Mouse (Mus musculus): ENCODE results near the gene Ephb4.

Ephb4 gene

GRCm38 (mm10) chr5:137334317-137334716, 15.6 kb upstream of the Ephb4 start:
- no peak for DNase-seq (ENCODE audit: low read depth, low spot score)

- DNase-seq (ENCODE audit: low read depth, low spot score) = no peak
Measured at GRCm38 (mm10) chr5:137335066-137335465, 14.8 kb upstream of the Ephb4 start.

DNA sequence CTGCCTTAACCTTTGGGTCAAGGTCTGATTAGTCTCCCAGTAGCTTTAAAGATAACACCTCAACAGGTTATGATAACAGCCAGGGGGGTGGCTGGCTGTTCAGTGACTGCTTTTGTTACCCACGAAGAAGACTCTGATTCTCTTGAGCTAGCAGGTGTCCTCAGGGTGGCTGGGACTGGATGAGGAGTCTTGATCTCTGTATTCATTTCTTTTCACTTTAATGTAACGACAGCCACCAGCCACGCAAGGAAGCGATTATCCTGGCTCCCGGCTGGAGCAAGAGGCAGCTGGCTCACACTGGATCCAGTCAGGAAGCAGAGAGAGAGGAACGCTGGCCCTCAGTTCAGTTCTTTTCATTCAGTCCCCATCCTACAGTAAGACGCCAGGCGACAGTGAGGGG, 12.7 kb upstream of the Ephb4 start:
- no peak for DNase-seq (ENCODE audit: low read depth, low spot score)

DNA sequence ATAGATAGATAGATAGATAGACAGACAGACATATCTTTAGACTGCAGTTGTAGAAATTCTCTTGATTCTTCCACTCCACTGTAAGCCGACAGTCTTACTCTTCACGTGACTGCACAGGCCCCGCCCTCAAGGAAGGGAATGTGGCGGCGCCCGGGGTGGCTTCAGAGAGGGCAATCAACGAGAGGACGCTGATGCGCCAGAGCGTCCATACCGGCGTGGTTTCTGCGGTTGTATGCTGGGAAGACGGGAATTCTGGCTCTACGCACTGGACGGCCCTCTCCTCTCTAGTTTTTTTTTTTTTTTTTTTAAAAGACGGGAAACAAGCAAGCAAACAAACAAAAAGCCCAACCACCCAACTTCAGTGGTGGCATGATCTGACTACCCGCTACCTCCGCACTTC, 11.7 kb upstream of the Ephb4 start:
- DNase-seq (ENCODE audit: low read depth, low spot score) = peak; percentile 43

GRCm38 (mm10) chr5:137338663-137339289, 11.1 kb upstream of the Ephb4 start:
- DNase-seq (ENCODE audit: low read depth, low spot score) = no peak

DNA sequence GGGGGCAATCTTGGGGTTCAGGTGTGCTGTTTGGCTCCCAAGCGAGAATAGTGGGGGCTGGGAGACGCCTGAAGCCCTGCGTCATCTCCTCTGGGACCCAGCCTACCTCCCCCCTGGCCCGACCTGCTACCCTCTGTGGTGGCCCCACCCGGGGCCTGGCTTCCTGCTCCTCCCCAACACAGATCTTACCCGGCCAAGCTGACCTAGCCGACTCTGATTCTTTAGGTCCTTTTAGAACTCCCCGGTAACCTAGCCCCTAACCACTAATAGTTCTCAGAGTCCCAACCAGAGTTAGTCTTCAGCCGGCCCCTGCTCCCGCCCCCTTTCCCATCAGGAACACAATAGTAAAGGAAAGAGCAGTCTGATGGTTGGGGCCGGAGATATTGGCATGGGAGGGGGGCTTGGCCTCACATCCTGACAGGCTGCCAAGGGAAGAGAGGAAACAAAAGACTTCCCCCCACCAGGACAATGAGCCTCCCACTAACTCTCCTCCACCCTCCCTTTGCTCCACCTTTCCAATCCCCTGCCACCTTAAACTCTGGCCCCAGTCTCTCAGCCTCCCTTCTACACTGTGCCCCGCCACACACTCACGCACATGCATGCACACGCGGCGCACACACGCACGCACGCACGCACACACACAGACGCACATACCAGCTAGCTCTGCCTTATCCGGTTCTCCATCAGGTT, 10.5 kb upstream of the Ephb4 start:
- DNase-seq (ENCODE audit: low read depth, low spot score) = no peak

GRCm38 (mm10) chr5:137340222-137340621, 9.7 kb upstream of the Ephb4 start:
- no peak for DNase-seq (ENCODE audit: low read depth, low spot score)

GRCm38 (mm10) chr5:137342407-137343012, 7.4 kb upstream of the Ephb4 start:
- DNase-seq (ENCODE audit: low read depth, low spot score) = no peak

- no peak for DNase-seq (ENCODE audit: low read depth, low spot score)
Measured at GRCm38 (mm10) chr5:137343412-137343811, 6.5 kb upstream of the Ephb4 start.

GRCm38 (mm10) chr5:137343869-137344268, 6.0 kb upstream of the Ephb4 start:
- no peak for DNase-seq (ENCODE audit: low read depth, low spot score)

DNA sequence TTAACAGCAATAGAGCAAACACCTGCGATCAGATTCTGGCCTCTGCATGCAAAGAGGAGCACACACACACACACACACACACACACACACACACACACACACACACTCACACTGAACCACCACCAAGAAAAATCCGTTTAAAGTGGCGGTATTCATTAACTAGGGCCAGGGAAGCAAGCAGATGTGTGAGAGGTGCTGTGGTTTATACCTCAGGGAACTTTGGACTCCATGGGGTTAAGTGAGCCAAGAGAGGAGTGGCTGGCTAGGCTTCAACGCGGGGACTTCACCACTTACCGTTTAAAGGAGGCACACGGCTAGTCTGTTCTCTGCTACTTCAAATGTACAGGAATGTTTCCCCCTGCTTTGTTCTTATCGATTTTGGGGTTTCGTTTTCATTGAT, 4.1 kb upstream of the Ephb4 start:
- peak; percentile 44 for DNase-seq (ENCODE audit: low read depth, low spot score)

GRCm38 (mm10) chr5:137346388-137346787, 3.5 kb upstream of the Ephb4 start:
- DNase-seq (ENCODE audit: low read depth, low spot score) = no peak

GRCm38 (mm10) chr5:137346983-137347382, 2.9 kb upstream of the Ephb4 start:
- no peak for DNase-seq (ENCODE audit: low read depth, low spot score)

- no peak for DNase-seq (ENCODE audit: low read depth, low spot score)
Measured at GRCm38 (mm10) chr5:137347856-137348255, 2.1 kb upstream of the Ephb4 start.

DNA sequence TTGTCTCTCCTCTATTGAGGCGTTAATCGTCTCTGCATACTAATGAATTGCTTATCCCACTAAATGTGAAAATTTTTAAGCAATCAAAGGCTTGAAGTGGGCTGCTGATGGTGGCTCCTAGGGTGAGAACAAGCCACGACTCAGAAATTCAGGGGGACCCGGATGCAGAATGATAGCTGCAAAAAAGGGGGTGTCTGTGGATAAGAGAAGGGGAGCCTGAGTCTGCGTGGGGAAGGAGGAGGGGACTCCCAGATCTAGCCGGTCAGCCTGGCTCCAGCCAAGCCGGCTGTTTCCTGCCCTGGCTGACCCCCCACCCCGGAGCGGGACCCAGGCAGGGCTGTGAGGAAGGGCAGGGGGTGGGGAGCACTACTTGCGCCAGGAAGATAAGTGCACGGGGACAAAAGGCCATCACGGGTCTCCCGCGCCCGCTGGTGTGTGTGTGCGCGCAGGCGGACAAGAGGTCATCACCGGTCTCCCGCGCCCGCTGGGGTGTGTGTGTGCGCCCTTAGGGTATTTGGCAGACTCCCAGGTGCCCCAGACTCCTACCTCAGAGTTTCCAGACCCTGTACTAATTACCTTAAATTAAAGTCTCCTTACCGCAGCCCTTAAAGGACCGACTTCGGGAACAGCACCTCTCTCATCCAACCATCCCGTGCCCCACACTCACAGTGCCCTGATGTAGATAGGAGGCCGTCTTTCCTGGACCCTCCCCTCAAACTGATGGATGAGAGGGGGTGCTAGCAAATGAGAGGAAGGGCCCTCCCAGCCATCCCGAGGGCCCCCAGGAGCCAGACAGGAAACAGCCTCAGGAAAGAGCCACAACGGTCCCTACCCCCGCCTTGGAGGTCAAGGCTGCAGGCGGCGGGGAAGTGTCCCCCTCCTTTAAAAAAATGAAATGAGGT, 1.2 kb upstream of the Ephb4 start:
- DNase-seq (ENCODE audit: low read depth, low spot score) = no peak

- no peak for DNase-seq (ENCODE audit: low read depth, low spot score)
Measured at GRCm38 (mm10) chr5:137350205-137351057, 522 bp downstream of the Ephb4 start.

DNA sequence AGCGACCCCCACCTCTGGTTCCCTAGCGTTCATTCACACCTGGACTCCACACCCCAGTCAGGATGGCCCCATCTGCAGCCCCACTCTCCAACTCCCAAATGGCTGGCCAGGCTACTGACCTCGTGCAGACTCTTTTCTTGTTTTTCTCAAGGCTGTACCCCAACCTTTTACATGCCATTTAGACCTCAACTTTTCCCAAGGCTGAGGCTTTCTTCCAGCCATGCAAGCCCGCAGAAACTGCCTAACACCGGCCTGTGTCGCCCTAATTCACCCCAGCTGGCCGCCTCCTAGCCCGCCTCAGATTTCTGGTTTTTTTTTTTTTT, 1.1 kb downstream of the Ephb4 start:
- no peak for DNase-seq (ENCODE audit: low read depth, low spot score)

GRCm38 (mm10) chr5:137351394-137351793, 1.5 kb downstream of the Ephb4 start:
- DNase-seq (ENCODE audit: low read depth, low spot score) = no peak

GRCm38 (mm10) chr5:137352011-137352975, 2.4 kb downstream of the Ephb4 start:
- no peak for DNase-seq (ENCODE audit: low read depth, low spot score)

GRCm38 (mm10) chr5:137354091-137354490, 4.2 kb downstream of the Ephb4 start:
- no peak for DNase-seq (ENCODE audit: low read depth, low spot score)

Measured in A20 (cell line).